ENCODE assay signal across 20 mouse cellular contexts in genomic region chr11:96322738-96323137, GRCm38 (mm10). TPM values are rescaled to one million over a fixed set of nuclear protein-coding genes. Genes with fewer than 3 reads are reported as not detected.
DNase-seq lines count a peak whose midpoint lies in the region; ATAC-seq lines count a peak whose summit lies in the region.
"Had no signal": no experiment of that assay in that cellular context is flagged by ENCODE, and none has a peak within 500 bp of the region (broad histone marks: within the 10 kb centered on the region; RNA-seq: fewer than 3 reads in every experiment).

No protein-coding gene starts in this region.

- H3K36me3 ChIP-seq in heart, embryonic 10.5 days: no peaks in the 10 kb centered on the region
- no peaks in the 10 kb centered on the region for H3K36me3 ChIP-seq in lung, embryonic 15.5 days
- H3K36me3 ChIP-seq in intestine, embryonic 16.5 days (ENCODE audit: control insufficient read depth, insufficient read depth, low read length): no peaks in the 10 kb centered on the region
- no peaks in the 10 kb centered on the region for H3K36me3 ChIP-seq in stomach, embryonic 16.5 days (ENCODE audit: control insufficient read depth, insufficient read depth, low read length)
- H3K36me3 ChIP-seq: forebrain, embryonic 15.5 days; liver, embryonic 13.5 days had no signal

- peak overlapping the region; percentile 59 for H3K9ac ChIP-seq in lung, embryonic 15.5 days
- peak overlapping the region; percentile 57 for H3K9ac ChIP-seq in intestine, embryonic 16.5 days (ENCODE audit: low read depth, low read length)
- H3K9ac ChIP-seq in stomach, embryonic 16.5 days (ENCODE audit: low read length): peak overlapping the region; percentile 84
- H3K9ac ChIP-seq: forebrain, embryonic 15.5 days; liver, embryonic 13.5 days had no signal

- 14% methylated on average over 6 of the region's 6 CpGs for WGBS in heart, embryonic 10.5 days
- WGBS in lung, embryonic 15.5 days: 12% methylated on average over 6 of the region's 6 CpGs
- WGBS in intestine, embryonic 16.5 days: 29% methylated on average over 6 of the region's 6 CpGs
- 20% methylated on average over 6 of the region's 6 CpGs for WGBS in stomach, embryonic 16.5 days

- peak overlapping the region; percentile 47; the same call in 1 of the 2 replicates for H3K27ac ChIP-seq in heart, embryonic 10.5 days
- H3K27ac ChIP-seq in lung, embryonic 15.5 days: peak overlapping the region; percentile 99
- H3K27ac ChIP-seq in intestine, embryonic 16.5 days (ENCODE audit: low read length): peak overlapping the region; percentile 88
- peak overlapping the region; percentile 98 for H3K27ac ChIP-seq in stomach, embryonic 16.5 days (ENCODE audit: low read length)
- H3K27ac ChIP-seq: forebrain, embryonic 15.5 days; gastrocnemius, adult 2 months; liver, embryonic 13.5 days had no signal

- no peak overlapping the region for H3K4me3 ChIP-seq in heart, embryonic 10.5 days
- H3K4me3 ChIP-seq in lung, embryonic 15.5 days: peak overlapping the region; percentile 58
- H3K4me3 ChIP-seq in intestine, embryonic 16.5 days (ENCODE audit: low read length): peak overlapping the region; percentile 15
- peak overlapping the region; percentile 63 for H3K4me3 ChIP-seq in stomach, embryonic 16.5 days (replicated peaks; ENCODE audit: low read length)
- H3K4me3 ChIP-seq: forebrain, embryonic 15.5 days; gastrocnemius, adult 2 months; liver, embryonic 13.5 days had no signal

- no peak for DNase-seq in heart, embryonic 10.5 days (ENCODE audit: low spot score)
- no peak for DNase-seq in heart, postnatal 25 days (ENCODE audit: low spot score)
- no peak for DNase-seq in lung, postnatal 25 days (ENCODE audit: low spot score)
- no peak for DNase-seq in adipocyte (ENCODE audit: low spot score)
- no peak for DNase-seq in spleen, postnatal 36 days (ENCODE audit: low spot score in 2 of 2)
- DNase-seq: cerebellum, adult 11-12 months; gastrocnemius, adult 2 months; liver, embryonic 13.5 days; thymus, postnatal 36 days had no signal

- ATAC-seq in lung, embryonic 15.5 days (ENCODE audit: borderline replicate concordance, extremely low read depth, low FRiP score, low TSS enrichment): no peak
- no peak for ATAC-seq in intestine, embryonic 16.5 days
- ATAC-seq in stomach, embryonic 16.5 days (ENCODE audit: insufficient read depth, low FRiP score): no peak
- ATAC-seq: activated CD4-positive, CD25-positive, alpha-beta regulatory T cell, adult 4 months; forebrain, embryonic 15.5 days; midbrain, embryonic 16.5 days had no signal

- H3K4me1 ChIP-seq in heart, embryonic 10.5 days: peaks cover 31% of the 10 kb centered on the region
- H3K4me1 ChIP-seq in lung, embryonic 15.5 days: 0 out of 2 replicates have a peak, but pooled peaks cover 7% of the 10 kb centered on the region
- peaks cover 13% of the 10 kb centered on the region; the same call in 1 of the 2 replicates for H3K4me1 ChIP-seq in intestine, embryonic 16.5 days (ENCODE audit: control insufficient read depth, insufficient read depth, low read length)
- 0 out of 2 replicates have a peak, but pooled peaks cover 6% of the 10 kb centered on the region for H3K4me1 ChIP-seq in stomach, embryonic 16.5 days (ENCODE audit: control insufficient read depth, insufficient read depth, low read length)
- H3K4me1 ChIP-seq: liver, embryonic 13.5 days had no signal

- H3K27me3 ChIP-seq in heart, embryonic 10.5 days (ENCODE audit: insufficient read depth, poor library complexity, severe bottlenecking): peaks cover 99% of the 10 kb centered on the region
- H3K27me3 ChIP-seq in lung, embryonic 15.5 days: peaks cover 63% of the 10 kb centered on the region
- no peaks in the 10 kb centered on the region for H3K27me3 ChIP-seq in intestine, embryonic 16.5 days (replicated peaks; ENCODE audit: control insufficient read depth, insufficient read depth, low read length)
- H3K27me3 ChIP-seq in stomach, embryonic 16.5 days (ENCODE audit: control insufficient read depth, insufficient read depth, low read length): peaks cover 5% of the 10 kb centered on the region; the same call in 1 of the 2 replicates
- H3K27me3 ChIP-seq: CH12.LX had no signal

- H3K9me3 ChIP-seq in heart, embryonic 10.5 days: no peaks in the 10 kb centered on the region
- H3K9me3 ChIP-seq in lung, embryonic 15.5 days: no peaks in the 10 kb centered on the region
- H3K9me3 ChIP-seq in intestine, embryonic 16.5 days (ENCODE audit: control insufficient read depth, low read length): no peaks in the 10 kb centered on the region
- no peaks in the 10 kb centered on the region for H3K9me3 ChIP-seq in stomach, embryonic 16.5 days (replicated peaks; ENCODE audit: control insufficient read depth, low read length)
- H3K9me3 ChIP-seq: forebrain, embryonic 15.5 days; liver, embryonic 13.5 days had no signal

- peak overlapping the region; percentile 70 for H3K4me2 ChIP-seq in lung, embryonic 15.5 days
- H3K4me2 ChIP-seq in intestine, embryonic 16.5 days (ENCODE audit: low read depth, low read length): peak overlapping the region; percentile 79
- peak overlapping the region; percentile 65 for H3K4me2 ChIP-seq in stomach, embryonic 16.5 days (ENCODE audit: low read depth, low read length)
- H3K4me2 ChIP-seq: forebrain, embryonic 15.5 days; liver, embryonic 13.5 days had no signal

- intact Hi-C loops in heart, postnatal 25 days (cut with DNase I): no loop called here

RNA-seq across cellular contexts. Expression of gene Hoxb3, which starts 0.4 kb away (rescaled TPM):
- polyA plus RNA-seq in heart, embryonic 10.5 days (2016; fragmentation: Nextera tagmentation; extraction: Ambion mirVana): 0.42 and 1.8 TPM in 2 replicates
- total RNA-seq in heart, postnatal 25 days (2021): under 1 TPM; 0.36 to 0.45 TPM
- polyA plus RNA-seq in lung, embryonic 15.5 days (2015; fragmentation: Nextera tagmentation; extraction: Ambion mirVana): 3.0 and 3.8 TPM in 2 replicates
- 1.4 and 1.5 TPM in 2 replicates for polyA plus RNA-seq in intestine, embryonic 16.5 days (2015; fragmentation: Nextera tagmentation; extraction: Ambion mirVana)
- polyA plus RNA-seq in stomach, embryonic 16.5 days (2015; fragmentation: Nextera tagmentation; extraction: Ambion mirVana): 0.99 and 1.5 TPM in 2 replicates
- total RNA-seq: layer of hippocampus, adult 8-10 months had no signal
- polyA plus RNA-seq: activated CD4-positive, CD25-positive, alpha-beta regulatory T cell, adult 4 months; forebrain, embryonic 15.5 days; midbrain, embryonic 16.5 days had no signal

RNA-seq across cellular contexts. Expression of gene Hoxb4, which starts 4.7 kb away (rescaled TPM):
- 0.31 and 2.0 TPM in 2 replicates for polyA plus RNA-seq in heart, embryonic 10.5 days (2016; fragmentation: Nextera tagmentation; extraction: Ambion mirVana)
- total RNA-seq in heart, postnatal 25 days (2021): under 1 TPM; 0.57 to 0.59 TPM
- 4.3 and 4.4 TPM in 2 replicates for polyA plus RNA-seq in lung, embryonic 15.5 days (2015; fragmentation: Nextera tagmentation; extraction: Ambion mirVana)
- 1.8 and 2.0 TPM in 2 replicates for polyA plus RNA-seq in intestine, embryonic 16.5 days (2015; fragmentation: Nextera tagmentation; extraction: Ambion mirVana)
- 2.2 and 2.7 TPM in 2 replicates for polyA plus RNA-seq in stomach, embryonic 16.5 days (2015; fragmentation: Nextera tagmentation; extraction: Ambion mirVana)
- polyA plus RNA-seq: forebrain, embryonic 15.5 days; midbrain, embryonic 16.5 days had no signal

RNA-seq across cellular contexts. Expression of gene Hoxb5, which starts 19.6 kb away (rescaled TPM):
- polyA plus RNA-seq in heart, embryonic 10.5 days (2016; fragmentation: Nextera tagmentation; extraction: Ambion mirVana): 1.0 and 5.2 TPM in 2 replicates
- total RNA-seq in heart, postnatal 25 days (2021): under 1 TPM; 0.10 to 0.14 TPM
- polyA plus RNA-seq in lung, embryonic 15.5 days (2015; fragmentation: Nextera tagmentation; extraction: Ambion mirVana): 46.1 and 54.1 TPM in 2 replicates
- polyA plus RNA-seq in intestine, embryonic 16.5 days (2015; fragmentation: Nextera tagmentation; extraction: Ambion mirVana): 26.4 and 28.7 TPM in 2 replicates
- polyA plus RNA-seq in stomach, embryonic 16.5 days (2015; fragmentation: Nextera tagmentation; extraction: Ambion mirVana): 13.8 TPM in 2 replicates
- total RNA-seq: common myeloid progenitor, adult 5-6 weeks; layer of hippocampus, adult 8-10 months; megakaryocyte, adult 5-6 weeks had no signal
- polyA plus RNA-seq: activated CD4-positive, CD25-positive, alpha-beta regulatory T cell, adult 4 months; forebrain, embryonic 15.5 days; midbrain, embryonic 16.5 days had no signal

RNA-seq across cellular contexts. Expression of gene Hoxb2, which starts 27.6 kb away (rescaled TPM):
- polyA plus RNA-seq in heart, embryonic 10.5 days (2016; fragmentation: Nextera tagmentation; extraction: Ambion mirVana): 5.7 and 27.6 TPM in 2 replicates
- total RNA-seq in heart, postnatal 25 days (2021): 1 to 10 TPM in 1 of 2 experiments, under 1 TPM in 1; 0.81 to 1.3 TPM
- 36.9 and 39.2 TPM in 2 replicates for polyA plus RNA-seq in lung, embryonic 15.5 days (2015; fragmentation: Nextera tagmentation; extraction: Ambion mirVana)
- 9.6 and 11.6 TPM in 2 replicates for polyA plus RNA-seq in intestine, embryonic 16.5 days (2015; fragmentation: Nextera tagmentation; extraction: Ambion mirVana)
- 9.1 and 11.5 TPM in 2 replicates for polyA plus RNA-seq in stomach, embryonic 16.5 days (2015; fragmentation: Nextera tagmentation; extraction: Ambion mirVana)
- total RNA-seq: CH12.LX; common myeloid progenitor, adult 5-6 weeks; layer of hippocampus, adult 8-10 months; megakaryocyte, adult 5-6 weeks had no signal
- polyA plus RNA-seq: activated CD4-positive, CD25-positive, alpha-beta regulatory T cell, adult 4 months; forebrain, embryonic 15.5 days had no signal

RNA-seq across cellular contexts. Expression of gene Hoxb6, which starts 30.5 kb away (rescaled TPM):
- 0.42 and 2.2 TPM in 2 replicates for polyA plus RNA-seq in heart, embryonic 10.5 days (2016; fragmentation: Nextera tagmentation; extraction: Ambion mirVana)
- total RNA-seq in heart, postnatal 25 days (2021): not detected
- 15.2 and 16.9 TPM in 2 replicates for polyA plus RNA-seq in lung, embryonic 15.5 days (2015; fragmentation: Nextera tagmentation; extraction: Ambion mirVana)
- polyA plus RNA-seq in intestine, embryonic 16.5 days (2015; fragmentation: Nextera tagmentation; extraction: Ambion mirVana): 11.1 and 11.3 TPM in 2 replicates
- 5.6 and 8.3 TPM in 2 replicates for polyA plus RNA-seq in stomach, embryonic 16.5 days (2015; fragmentation: Nextera tagmentation; extraction: Ambion mirVana)
- total RNA-seq: common myeloid progenitor, adult 5-6 weeks; heart, adult 8-10 months; layer of hippocampus, adult 8-10 months; megakaryocyte, adult 5-6 weeks had no signal
- polyA plus RNA-seq: activated CD4-positive, CD25-positive, alpha-beta regulatory T cell, adult 4 months; forebrain, embryonic 15.5 days; midbrain, embryonic 16.5 days had no signal

Comparison
In these comparisons a context has a peak if more than half of its experiments do, and no peak if none do; other contexts are left out.
1. H3K27ac ChIP-seq: peak in every context shown above with its lines; median percentile 99 in lung, embryonic 15.5 days; 98 in stomach, embryonic 16.5 days; 88 in intestine, embryonic 16.5 days; 47 in heart, embryonic 10.5 days.